Mouse (Mus musculus) C2C12 (cell line): ENCODE measurements at regions not wholly inside any gene's neighbourhood (a gene's known extent, or its start where the extent isn't known, plus 50 kb on each side); places are given as distances from the start of the nearest gene placed in this dataset.

ENCODE experiments used
- CEBPB ChIP-seq: IDR thresholded peaks from one replicate; pipeline ENCODE4 v1.6.1; 2011; ENCODE audit warnings: low read depth, mild to moderate bottlenecking, control low read depth, moderate library complexity
- CTCF ChIP-seq: IDR thresholded peaks from one replicate; pipeline ENCODE4 v1.5.1; 2011; ENCODE audit not compliant: control insufficient read depth, insufficient read depth, insufficient read length
- MAX ChIP-seq: IDR thresholded peaks from one replicate; pipeline ENCODE4 v1.6.1; 2011; ENCODE audit warnings: mild to moderate bottlenecking, control low read depth
- MYOD1 ChIP-seq: IDR thresholded peaks from one replicate; pipeline ENCODE4 v1.6.1; 2011; ENCODE audit warnings: low read depth; ENCODE audit not compliant: control insufficient read depth, insufficient read length
- MYOG ChIP-seq: IDR thresholded peaks from one replicate; pipeline ENCODE4 v1.6.1; 2011; ENCODE audit not compliant: control insufficient read depth, insufficient read length; ENCODE audit errors: extremely low read depth
- USF1 ChIP-seq: IDR thresholded peaks from one replicate; pipeline ENCODE4 v1.6.1; 2011; ENCODE audit warnings: low read depth, mild to moderate bottlenecking, control low read depth, moderate library complexity

DNA sequence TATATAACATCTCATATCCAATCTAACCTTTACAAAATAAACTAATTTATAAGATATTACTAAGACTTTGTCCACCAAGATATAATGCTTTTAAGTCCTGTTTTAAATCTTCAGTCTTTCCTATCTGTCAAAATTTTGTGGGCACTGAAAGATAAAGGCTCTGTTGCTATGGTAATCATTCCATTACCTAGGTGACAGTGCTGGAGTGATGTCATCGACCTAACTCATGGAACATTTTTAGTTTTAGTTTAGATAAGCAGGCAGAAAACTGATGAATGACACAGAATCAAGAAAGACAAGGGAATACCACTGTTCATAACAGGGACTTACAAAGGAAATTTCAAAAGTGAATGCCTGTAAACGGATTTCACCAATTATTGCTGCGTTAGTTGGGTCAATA is 350.3 kb upstream of the Fshr start:
- TF ChIP-seq CTCF (no peak), MYOG (no peak), USF1 (no peak), MYOD1 (no peak), MAX (no peak), CEBPB (no peak)
